ENCODE assay signal across 17 mouse cellular contexts in genomic region chr14:78008019-78008418, GRCm38 (mm10).
DNase-seq lines count a peak whose midpoint lies in the region; ATAC-seq and TF ChIP-seq lines count a peak whose summit lies in the region.
"Had no signal": no experiment of that assay in that cellular context is flagged by ENCODE, and none has a peak within 500 bp of the region (broad histone marks: within the 10 kb centered on the region; RNA-seq: fewer than 3 reads in every experiment).

No protein-coding gene starts in this region.

- peak; percentile 8; the same call in 1 of the 2 replicates for TF ChIP-seq CTCF in forebrain, postnatal 0 days (IDR thresholded peaks at IDR 0.05; ENCODE audit: low read depth)

- peak; percentile 27; the same call in 1 of the 2 replicates for ATAC-seq in forebrain, postnatal 0 days
- peak; percentile 83 for ATAC-seq in hindbrain, embryonic 16.5 days
- no peak for ATAC-seq in heart, embryonic 11.5 days (replicated peaks; ENCODE audit: insufficient number of reproducible peaks, low FRiP score, low TSS enrichment)
- ATAC-seq: forebrain, embryonic 15.5 days; intestine, embryonic 15.5 days had no signal

- H3K4me2 ChIP-seq in forebrain, postnatal 0 days (ENCODE audit: low read depth), result no peak overlapping the region
- no peak overlapping the region for H3K4me2 ChIP-seq in hindbrain, embryonic 16.5 days (ENCODE audit: low read length)
- no peak overlapping the region for H3K4me2 ChIP-seq in heart, embryonic 11.5 days
- H3K4me2 ChIP-seq: forebrain, embryonic 15.5 days; heart, embryonic 13.5 days; intestine, embryonic 15.5 days had no signal

- H3K4me3 ChIP-seq in forebrain, postnatal 0 days (ENCODE audit: low read depth, low read length), result no peak overlapping the region
- H3K4me3 ChIP-seq in forebrain, embryonic 10.5 days, result no peak overlapping the region
- no peak overlapping the region for H3K4me3 ChIP-seq in hindbrain, embryonic 16.5 days (ENCODE audit: low read length)
- H3K4me3 ChIP-seq in heart, embryonic 11.5 days (ENCODE audit: low read depth, low read length), result no peak overlapping the region
- H3K4me3 ChIP-seq: forebrain, embryonic 15.5 days; heart, embryonic 13.5 days; intestine, embryonic 15.5 days had no signal

- no peaks in the 10 kb centered on the region for H3K4me1 ChIP-seq in forebrain, postnatal 0 days (ENCODE audit: insufficient read depth)
- no peaks in the 10 kb centered on the region for H3K4me1 ChIP-seq in forebrain, embryonic 10.5 days
- no peaks in the 10 kb centered on the region; the same call in 1 of the 2 replicates for H3K4me1 ChIP-seq in hindbrain, embryonic 16.5 days (ENCODE audit: control insufficient read depth, insufficient read depth, low read depth, low read length)
- H3K4me1 ChIP-seq in heart, embryonic 11.5 days (ENCODE audit: control insufficient read depth, insufficient read depth, low read length), result no peaks in the 10 kb centered on the region
- H3K4me1 ChIP-seq: heart, embryonic 13.5 days; intestine, embryonic 15.5 days had no signal

- H3K9me3 ChIP-seq in forebrain, postnatal 0 days (ENCODE audit: low read length), result no peaks in the 10 kb centered on the region
- no peaks in the 10 kb centered on the region for H3K9me3 ChIP-seq in forebrain, embryonic 10.5 days
- no peaks in the 10 kb centered on the region for H3K9me3 ChIP-seq in hindbrain, embryonic 16.5 days (ENCODE audit: control insufficient read depth, low read length)
- no peaks in the 10 kb centered on the region for H3K9me3 ChIP-seq in heart, embryonic 11.5 days (replicated peaks; ENCODE audit: control insufficient read depth, low read length)
- H3K9me3 ChIP-seq: forebrain, embryonic 15.5 days; heart, embryonic 13.5 days; intestine, embryonic 15.5 days had no signal

- H3K27ac ChIP-seq in forebrain, postnatal 0 days (ENCODE audit: low read depth, low read length), result no peak overlapping the region
- no peak overlapping the region for H3K27ac ChIP-seq in forebrain, embryonic 10.5 days
- peak overlapping the region; percentile 11; the same call in 1 of the 2 replicates for H3K27ac ChIP-seq in hindbrain, embryonic 16.5 days (ENCODE audit: low read depth, low read length)
- H3K27ac ChIP-seq in heart, embryonic 11.5 days (ENCODE audit: low read depth, low read length), result no peak overlapping the region
- H3K27ac ChIP-seq: forebrain, embryonic 15.5 days; heart, embryonic 13.5 days; intestine, embryonic 15.5 days had no signal

- no peaks in the 10 kb centered on the region for H3K36me3 ChIP-seq in forebrain, postnatal 0 days (ENCODE audit: insufficient read depth)
- H3K36me3 ChIP-seq in forebrain, embryonic 10.5 days (replicated peaks), result no peaks in the 10 kb centered on the region
- H3K36me3 ChIP-seq in hindbrain, embryonic 16.5 days (ENCODE audit: control insufficient read depth, insufficient read depth, low read length), result no peaks in the 10 kb centered on the region
- no peaks in the 10 kb centered on the region for H3K36me3 ChIP-seq in heart, embryonic 11.5 days (ENCODE audit: control insufficient read depth, insufficient read depth, low read length)
- H3K36me3 ChIP-seq: forebrain, embryonic 15.5 days; G1E; heart, embryonic 13.5 days; intestine, embryonic 15.5 days had no signal

- no peak for DNase-seq in forebrain, postnatal 0 days
- DNase-seq in forebrain, embryonic 10.5 days (ENCODE audit: extremely low spot score, low spot score), result no peak
- peak; percentile 20 for DNase-seq in MN1 (ENCODE audit: low spot score)
- peak; percentile 30 for DNase-seq in brain, adult 2 months (ENCODE audit: low read depth, low spot score)
- no peak for DNase-seq in right cerebral cortex, adult 2 months (ENCODE audit: low spot score in 2 of 2)
- DNase-seq in adrenal gland, postnatal 25 days, result no peak
- DNase-seq: heart, postnatal 36 days; kidney, postnatal 4 days; liver; lung, adult 18-20 months; thymus, adult 18-20 months had no signal

- no peaks in the 10 kb centered on the region for H3K27me3 ChIP-seq in forebrain, postnatal 0 days (ENCODE audit: insufficient read depth, low read length)
- no peaks in the 10 kb centered on the region; the same call in 1 of the 2 replicates for H3K27me3 ChIP-seq in forebrain, embryonic 10.5 days (ENCODE audit: poor library complexity, severe bottlenecking)
- H3K27me3 ChIP-seq in hindbrain, embryonic 16.5 days (replicated peaks; ENCODE audit: control insufficient read depth, insufficient read depth, low read length), result no peaks in the 10 kb centered on the region
- H3K27me3 ChIP-seq in heart, embryonic 11.5 days (ENCODE audit: control insufficient read depth, insufficient read depth, low read length), result no peaks in the 10 kb centered on the region
- H3K27me3 ChIP-seq: forebrain, embryonic 15.5 days; heart, embryonic 13.5 days; intestine, embryonic 15.5 days had no signal

- 23% methylated on average over 6 of the region's 6 CpGs for WGBS in forebrain, postnatal 0 days
- 34% methylated on average over 6 of the region's 6 CpGs for WGBS in forebrain, embryonic 10.5 days
- WGBS in hindbrain, embryonic 16.5 days, result 5% methylated on average over 6 of the region's 6 CpGs
- WGBS in heart, embryonic 11.5 days (ENCODE audit: insufficient replicate concordance), result 25% methylated on average over 6 of the region's 6 CpGs

- no peak overlapping the region for H3K9ac ChIP-seq in forebrain, postnatal 0 days
- no peak overlapping the region for H3K9ac ChIP-seq in hindbrain, embryonic 16.5 days (ENCODE audit: low read depth, low read length)
- no peak overlapping the region for H3K9ac ChIP-seq in heart, embryonic 11.5 days (ENCODE audit: low read depth, low read length)
- H3K9ac ChIP-seq: forebrain, embryonic 15.5 days; heart, embryonic 13.5 days; intestine, embryonic 15.5 days had no signal

Comparison
In these comparisons a context has a peak if more than half of its experiments do, and no peak if none do; other contexts are left out.
1. DNase-seq: peak in MN1 (single experiment) and brain, adult 2 months (single experiment); none in forebrain, postnatal 0 days (single experiment), forebrain, embryonic 10.5 days (single experiment), right cerebral cortex, adult 2 months (0 of 2) and adrenal gland, postnatal 25 days (single experiment).